Mouse (Mus musculus): ENCODE measurements around the gene Ankmy2. TPM values are rescaled to one million over a fixed set of nuclear protein-coding genes. Genes with fewer than 3 reads are reported as not detected.

Ankmy2 gene
- total RNA-seq, 2 experiments from 2014 or later, result 25.3 to 26.5 TPM

GRCm38 (mm10) chr12:36156101-36156636 is 745 bp upstream of the Ankmy2 start:
- ATAC-seq (replicated peaks; ENCODE audit: poor library complexity, severe bottlenecking), result peak; percentile 28

GRCm38 (mm10) chr12:36157304-36157637 is 357 bp downstream of the Ankmy2 start:
- peak; percentile 15 for ATAC-seq (replicated peaks; ENCODE audit: poor library complexity, severe bottlenecking)

- peak; percentile 42 for ATAC-seq (replicated peaks; ENCODE audit: poor library complexity, severe bottlenecking)
These were observed 859 bp downstream of the Ankmy2 start, which contains the start of gene Bzw2 for GRCm38 (mm10) chr12:36157638-36158308. Gene Bzw2 (minus strand): TSS chr12:36158080.

- ATAC-seq (replicated peaks; ENCODE audit: poor library complexity, severe bottlenecking), result no peak
These were observed 7.3 kb downstream of the Ankmy2 start for GRCm38 (mm10) chr12:36164126-36164791.

GRCm38 (mm10) chr12:36165299-36165698 is 8.4 kb downstream of the Ankmy2 start:
- ATAC-seq (replicated peaks; ENCODE audit: poor library complexity, severe bottlenecking), result no peak

- ATAC-seq (replicated peaks; ENCODE audit: poor library complexity, severe bottlenecking), result no peak
These were observed 20.3 kb downstream of the Ankmy2 start for GRCm38 (mm10) chr12:36177227-36177626.

- no peak for ATAC-seq (replicated peaks; ENCODE audit: poor library complexity, severe bottlenecking)
These were observed 25.7 kb downstream of the Ankmy2 start for GRCm38 (mm10) chr12:36182570-36182969.

GRCm38 (mm10) chr12:36187081-36187480 is 30.2 kb downstream of the Ankmy2 start:
- no peak for ATAC-seq (replicated peaks; ENCODE audit: poor library complexity, severe bottlenecking)

GRCm38 (mm10) chr12:36189610-36190009 is 32.7 kb downstream of the Ankmy2 start:
- ATAC-seq (replicated peaks; ENCODE audit: poor library complexity, severe bottlenecking), result no peak

- ATAC-seq (replicated peaks; ENCODE audit: poor library complexity, severe bottlenecking), result peak; percentile 97
These were observed 33.4 kb downstream of the Ankmy2 start for GRCm38 (mm10) chr12:36190343-36190742.

GRCm38 (mm10) chr12:36194976-36195375 is 38.1 kb downstream of the Ankmy2 start:
- no peak for ATAC-seq (replicated peaks; ENCODE audit: poor library complexity, severe bottlenecking)

- ATAC-seq (replicated peaks; ENCODE audit: poor library complexity, severe bottlenecking), result peak; percentile 66
These were observed 48.7 kb downstream of the Ankmy2 start for GRCm38 (mm10) chr12:36205579-36206119.

GRCm38 (mm10) chr12:36207072-36207799 is 50.3 kb downstream of the Ankmy2 start:
- peak; percentile 95 for ATAC-seq (replicated peaks; ENCODE audit: poor library complexity, severe bottlenecking)

- no peak for ATAC-seq (replicated peaks; ENCODE audit: poor library complexity, severe bottlenecking)
These were observed 50.9 kb downstream of the Ankmy2 start for GRCm38 (mm10) chr12:36207800-36208148.

GRCm38 (mm10) chr12:36208456-36208855 is 51.5 kb downstream of the Ankmy2 start:
- no peak for ATAC-seq (replicated peaks; ENCODE audit: poor library complexity, severe bottlenecking)

- no peak for ATAC-seq (replicated peaks; ENCODE audit: poor library complexity, severe bottlenecking)
These were observed 53.2 kb downstream of the Ankmy2 start for GRCm38 (mm10) chr12:36210096-36210495.

GRCm38 (mm10) chr12:36214389-36215148 is 57.7 kb downstream of the Ankmy2 start:
- peak; percentile 97 for ATAC-seq (replicated peaks; ENCODE audit: poor library complexity, severe bottlenecking)

GRCm38 (mm10) chr12:36215149-36215480 is 58.2 kb downstream of the Ankmy2 start:
- ATAC-seq (replicated peaks; ENCODE audit: poor library complexity, severe bottlenecking), result peak; percentile 57

GRCm38 (mm10) chr12:36216230-36216629 is 59.3 kb downstream of the Ankmy2 start:
- ATAC-seq (replicated peaks; ENCODE audit: poor library complexity, severe bottlenecking), result no peak

GRCm38 (mm10) chr12:36216905-36217304 is 60.0 kb downstream of the Ankmy2 start:
- peak; percentile 43 for ATAC-seq (replicated peaks; ENCODE audit: poor library complexity, severe bottlenecking)

Measured in granulocyte monocyte progenitor cell, adult 5-6 weeks (primary cell).